Mouse (Mus musculus) heart, embryonic 10.5 days (tissue): ENCODE data around the gene Zfp36l2. TPM values are rescaled to one million over a fixed set of nuclear protein-coding genes. Genes with fewer than 3 reads are reported as not detected.
"Not testable (repeated sequence)": the region's sequence is repeated elsewhere in the genome, so short reads cannot be mapped to it uniquely, and the experiment has no call there.

Experiments used
- DNase-seq: peaks from one replicate; pipeline ENCODE4 v3.0.0-alpha.2; 2017; ENCODE audit warnings: low spot score
- H3K27ac ChIP-seq: fragments of 300-500 bp; sonication (generic); 2 replicates; pipeline ENCODE4 v1.5.1; 2016; ENCODE audit warnings: mild to moderate bottlenecking
- H3K27me3 ChIP-seq: fragments of 300-500 bp; sonication (generic); 2 replicates; pipeline ENCODE4 v1.6.1; 2016; ENCODE audit warnings: mild to moderate bottlenecking; ENCODE audit not compliant: poor library complexity, insufficient read depth, severe bottlenecking
- H3K36me3 ChIP-seq: fragments of 300-500 bp; sonication (generic); 2 replicates; pipeline ENCODE4 v1.6.1; 2016; ENCODE audit warnings: mild to moderate bottlenecking, moderate library complexity
- H3K4me1 ChIP-seq: fragments of 300-500 bp; sonication (generic); 2 replicates; pipeline ENCODE4 v1.6.1; 2016; ENCODE audit warnings: mild to moderate bottlenecking
- H3K4me3 ChIP-seq: fragments of 300-500 bp; sonication (generic); 2 replicates; pipeline ENCODE4 v1.5.1; 2016; ENCODE audit warnings: mild to moderate bottlenecking, moderate library complexity
- H3K9me3 ChIP-seq: fragments of 300-500 bp; sonication (generic); 2 replicates; pipeline ENCODE4 v1.6.1; 2016; ENCODE audit warnings: mild to moderate bottlenecking, moderate library complexity
- WGBS: fragments of 180-500 bp; shearing (Covaris S2); methylation state at CpG from one replicate; pipeline ENCODE4 v1.1.7; 2016; 5-methylcytosine and 5-hydroxymethylcytosine counted together
- polyA plus RNA-seq: library from polyadenylated mRNA; unstranded; fragments of >200 nt; fragmentation: Nextera tagmentation; extraction: Ambion mirVana; gene quantifications from 2 replicates; pipeline ENCODE4 v1.2.1, GENCODE M21; 2016

The Zfp36l2 gene
- polyA plus RNA-seq, 1 experiment from 2014 or later: 10.4 TPM

DNA sequence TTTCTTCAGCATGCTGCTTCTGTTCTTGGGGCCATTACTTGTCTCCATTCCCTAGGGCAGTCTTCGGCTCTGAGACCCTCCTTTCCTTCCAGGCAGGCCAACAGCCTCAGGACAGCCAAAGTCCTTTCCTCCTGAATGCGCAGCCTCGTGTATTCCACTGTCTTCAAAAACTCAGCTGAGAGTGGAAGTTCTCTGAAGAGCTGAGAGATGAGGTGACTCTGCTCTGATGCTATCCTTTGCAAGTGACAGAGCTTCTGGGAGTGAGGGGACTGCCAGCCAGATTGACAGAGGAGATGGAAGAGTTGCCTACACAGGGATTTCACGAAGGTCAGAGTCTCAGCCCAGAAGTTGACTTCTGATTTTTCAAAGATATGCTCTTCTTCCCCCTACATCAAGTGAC, 4.2 kb upstream of the Zfp36l2 start:
- no peak for DNase-seq
- Histone ChIP-seq H3K36me3 (peaks cover 10% of the 10 kb centered on the region; the same call in 1 of the 2 replicates), H3K4me1 (peaks cover 52% of the 10 kb centered on the region), H3K9me3 (no peaks in the 10 kb centered on the region), H3K27ac (peak overlapping the region; percentile 71), H3K4me3 (no peak overlapping the region), H3K27me3 (no peaks in the 10 kb centered on the region)
- WGBS: 76% methylated on average over 4 of the region's 4 CpGs

DNA sequence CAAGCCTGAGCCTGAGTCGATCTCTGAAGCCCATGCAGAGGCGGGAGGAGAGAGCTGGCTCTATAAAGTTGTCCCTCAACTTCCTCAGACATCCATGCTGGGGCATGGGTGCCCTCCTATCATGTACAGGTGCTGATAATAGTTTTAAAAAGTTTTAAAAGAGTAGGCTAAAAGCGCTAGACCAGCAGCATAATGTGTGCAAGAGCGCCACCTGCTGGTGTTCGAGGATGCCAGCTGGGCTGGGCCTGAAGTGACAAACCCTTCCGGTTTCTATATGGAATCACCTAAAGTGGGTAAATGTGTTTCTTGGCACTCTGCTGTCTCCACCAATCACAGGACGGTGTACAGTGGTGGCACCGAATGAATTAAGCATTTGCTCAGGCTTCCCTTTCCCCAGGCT, 3.1 kb upstream of the Zfp36l2 start:
- no peak overlapping the region for H3K27ac ChIP-seq
- peaks cover 62% of the 10 kb centered on the region for H3K4me1 ChIP-seq
- H3K9me3 ChIP-seq: no peaks in the 10 kb centered on the region
- peaks cover 19% of the 10 kb centered on the region for H3K36me3 ChIP-seq
- no peak overlapping the region for H3K4me3 ChIP-seq
- DNase-seq: no peak
- H3K27me3 ChIP-seq: no peaks in the 10 kb centered on the region
- 33% methylated on average over 8 of the region's 8 CpGs for WGBS

- Histone ChIP-seq H3K36me3 (peaks cover 23% of the 10 kb centered on the region), H3K27ac (peak overlapping the region; percentile 96), H3K27me3 (no peaks in the 10 kb centered on the region), H3K4me3 (peak overlapping the region; percentile 77), H3K4me1 (peaks cover 55% of the 10 kb centered on the region), H3K9me3 (no peaks in the 10 kb centered on the region)
- 77% methylated on average over 5 of the region's 5 CpGs for WGBS
- DNase-seq: no peak
Observed at GRCm38 (mm10) chr17:84189127-84189854, 1.5 kb upstream of the Zfp36l2 start.

- H3K27ac ChIP-seq: peak overlapping the region; percentile 96
- H3K36me3 ChIP-seq: peaks cover 23% of the 10 kb centered on the region
- peak; percentile 96 for DNase-seq
- H3K4me3 ChIP-seq: peak overlapping the region; percentile 77
- WGBS: 1% methylated on average over 38 of the region's 38 CpGs
- H3K4me1 ChIP-seq: peaks cover 55% of the 10 kb centered on the region
- no peaks in the 10 kb centered on the region for H3K9me3 ChIP-seq
- no peaks in the 10 kb centered on the region for H3K27me3 ChIP-seq
Observed at GRCm38 (mm10) chr17:84188374-84188961, 721 bp upstream of the Zfp36l2 start.

DNA sequence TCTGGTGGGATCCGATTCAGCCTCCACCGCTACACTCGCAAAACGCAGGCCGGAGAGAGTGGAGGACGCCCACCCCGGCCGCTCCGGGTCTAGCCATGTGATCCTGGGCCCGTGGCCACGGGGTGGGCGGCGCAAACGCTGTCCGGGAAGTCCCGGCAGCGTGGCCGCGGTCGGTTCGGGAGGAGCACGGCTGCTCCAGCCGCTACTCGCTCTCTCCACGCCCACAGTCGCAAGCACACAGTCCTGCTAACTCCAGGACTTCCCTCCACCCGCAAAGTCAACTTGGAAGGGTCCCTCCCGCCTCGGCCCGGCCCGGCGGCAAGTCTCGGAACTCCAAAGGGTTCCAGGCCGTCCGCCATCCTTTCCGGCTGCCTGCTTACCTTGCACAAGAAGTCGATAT, 483 bp downstream of the Zfp36l2 start:
- peak overlapping the region; percentile 96 for H3K27ac ChIP-seq
- peaks cover 23% of the 10 kb centered on the region for H3K36me3 ChIP-seq
- peak overlapping the region; percentile 88 for H3K4me3 ChIP-seq
- peaks cover 56% of the 10 kb centered on the region for H3K4me1 ChIP-seq
- not testable (repeated sequence) for DNase-seq, H3K9me3 ChIP-seq, H3K27me3 ChIP-seq
- WGBS: 1% methylated on average over 12 of the region's 37 CpGs

GRCm38 (mm10) chr17:84186451-84187202, 1.1 kb downstream of the Zfp36l2 start:
- Histone ChIP-seq H3K9me3 (no peaks in the 10 kb centered on the region), H3K4me1 (peaks cover 56% of the 10 kb centered on the region), H3K36me3 (peaks cover 19% of the 10 kb centered on the region), H3K27me3 (no peaks in the 10 kb centered on the region), H3K4me3 (peak overlapping the region; percentile 88), H3K27ac (peak overlapping the region; percentile 94)
- no peak for DNase-seq
- under 1% methylated on average over 80 of the region's 80 CpGs for WGBS

- H3K4me1 ChIP-seq: peaks cover 58% of the 10 kb centered on the region
- H3K27me3 ChIP-seq: no peaks in the 10 kb centered on the region
- under 1% methylated on average over 103 of the region's 108 CpGs for WGBS
- H3K4me3 ChIP-seq: peak overlapping the region; percentile 88
- H3K27ac ChIP-seq: peak overlapping the region; percentile 94
- peaks cover 13% of the 10 kb centered on the region for H3K36me3 ChIP-seq
- DNase-seq: peak; percentile 88
- no peaks in the 10 kb centered on the region for H3K9me3 ChIP-seq
Observed at GRCm38 (mm10) chr17:84185581-84186450, 1.9 kb downstream of the Zfp36l2 start.

- WGBS: 6% methylated on average over 7 of the region's 7 CpGs
- peak overlapping the region; percentile 88 for H3K4me3 ChIP-seq
- H3K27me3 ChIP-seq: no peaks in the 10 kb centered on the region
- peak; percentile 76 for DNase-seq
- peak overlapping the region; percentile 94 for H3K27ac ChIP-seq
- peaks cover 13% of the 10 kb centered on the region for H3K36me3 ChIP-seq
- peaks cover 64% of the 10 kb centered on the region for H3K4me1 ChIP-seq
- no peaks in the 10 kb centered on the region for H3K9me3 ChIP-seq
Observed at GRCm38 (mm10) chr17:84185011-84185411, 2.7 kb downstream of the Zfp36l2 start.

- Histone ChIP-seq H3K36me3 (peaks cover 13% of the 10 kb centered on the region), H3K4me1 (peaks cover 54% of the 10 kb centered on the region)
- 2% methylated on average over 12 of the region's 12 CpGs for WGBS
Observed at GRCm38 (mm10) chr17:84183291-84183781, 4.4 kb downstream of the Zfp36l2 start.

GRCm38 (mm10) chr17:84182311-84183271, 5.2 kb downstream of the Zfp36l2 start:
- 29% methylated on average over 16 of the region's 16 CpGs for WGBS
- DNase-seq: no peak
- Histone ChIP-seq H3K36me3 (peaks cover 13% of the 10 kb centered on the region), H3K9me3 (no peaks in the 10 kb centered on the region), H3K27me3 (no peaks in the 10 kb centered on the region), H3K4me3 (peak overlapping the region; percentile 38; the same call in 1 of the 2 replicates), H3K27ac (peak overlapping the region; percentile 73), H3K4me1 (peaks cover 56% of the 10 kb centered on the region)

More at GRCm38 (mm10) chr17:84183291-84183781, 4.4 kb downstream of the Zfp36l2 start:
- no peaks in the 10 kb centered on the region for H3K27me3 ChIP-seq
- peak overlapping the region; percentile 38 for H3K4me3 ChIP-seq
- H3K27ac ChIP-seq: peak overlapping the region; percentile 73
- H3K9me3 ChIP-seq: no peaks in the 10 kb centered on the region
- peak; percentile 95 for DNase-seq

GRCm38 (mm10) chr17:84181502-84182310, 6.0 kb downstream of the Zfp36l2 start:
- peaks cover 12% of the 10 kb centered on the region for H3K36me3 ChIP-seq
- H3K4me3 ChIP-seq: peak overlapping the region; percentile 19; the same call in 1 of the 2 replicates
- 48% methylated on average over 18 of the region's 18 CpGs for WGBS
- no peaks in the 10 kb centered on the region for H3K9me3 ChIP-seq
- no peaks in the 10 kb centered on the region for H3K27me3 ChIP-seq
- H3K27ac ChIP-seq: peak overlapping the region; percentile 73
- peaks cover 56% of the 10 kb centered on the region for H3K4me1 ChIP-seq
- DNase-seq: peak; percentile 74
